Mouse (Mus musculus): Measurements from ENCODE around the gene Eif2b5.

- no peak for TF ChIP-seq POLR2A (IDR thresholded peaks at IDR 0.05; ENCODE audit: insufficient read depth, low read length)
- TF ChIP-seq EP300 (IDR thresholded peaks at IDR 0.05; ENCODE audit: insufficient read depth, low read depth, low read length) = no peak
- no peak for TF ChIP-seq CTCF (IDR thresholded peaks at IDR 0.05; ENCODE audit: low read depth, low read length)
These were observed 12.6 kb upstream of the Eif2b5 start for GRCm38 (mm10) chr16:20486048-20486447.
